Mouse (Mus musculus) midbrain, postnatal 0 days (tissue): ENCODE data around the gene Tnpo2. TPM values are rescaled to one million over a fixed set of nuclear protein-coding genes. Genes with fewer than 3 reads are reported as not detected.
A peak's percentile ranks its signal among the peaks of the same experiment; 100 is the strongest.
"Not testable (repeated sequence)": the region's sequence is repeated elsewhere in the genome, so short reads cannot be mapped to it uniquely, and the experiment has no call there.

Experiments
- ATAC-seq: fragments of 200-750 bp; cut with Nextera tagmentation; 2 replicates; pipeline ENCODE4 v1.8.0; 2017; ENCODE audit warnings: moderate number of reproducible peaks, mild to moderate bottlenecking, moderate TSS enrichment, moderate library complexity; ENCODE audit not compliant: low FRiP score
- DNase-seq: peaks from one replicate; pipeline ENCODE4 v3.0.0-alpha.2; 2015; ENCODE audit warnings: low spot score
- H3K27ac ChIP-seq: fragments of 300-500 bp; sonication (generic); 2 replicates; pipeline ENCODE4 v1.5.1; 2014; ENCODE audit warnings: low read depth, mild to moderate bottlenecking, low read length, mixed read lengths
- H3K27me3 ChIP-seq: fragments of 300-500 bp; sonication (generic); 2 replicates; pipeline ENCODE4 v1.6.1; 2014; ENCODE audit warnings: low read length, control low read depth, mixed read lengths; ENCODE audit not compliant: insufficient read depth
- H3K36me3 ChIP-seq: fragments of 300-500 bp; sonication (generic); 2 replicates; pipeline ENCODE4 v1.6.1; 2014; ENCODE audit warnings: low read length, control low read depth, mixed read lengths; ENCODE audit not compliant: insufficient read depth
- H3K4me1 ChIP-seq: fragments of 300-500 bp; sonication (generic); 2 replicates; pipeline ENCODE4 v1.6.1; 2014; ENCODE audit warnings: mild to moderate bottlenecking, control low read depth, antibody characterized with exemption, low read length, mixed read lengths; ENCODE audit not compliant: insufficient read depth
- H3K4me2 ChIP-seq: fragments of 300-500 bp; sonication (generic); 2 replicates; pipeline ENCODE4 v1.6.1; 2014; ENCODE audit warnings: low read depth, mild to moderate bottlenecking, low read length, mixed read lengths; ENCODE audit not compliant: poor library complexity, severe bottlenecking
- H3K4me3 ChIP-seq: fragments of 300-500 bp; sonication (generic); 2 replicates; pipeline ENCODE4 v1.5.1; 2014; ENCODE audit warnings: low read depth, mild to moderate bottlenecking, low read length, moderate library complexity
- H3K9ac ChIP-seq: fragments of 300-500 bp; sonication (generic); replicated peaks from 2 replicates; pipeline ENCODE4 v1.6.1; 2014; ENCODE audit warnings: mild to moderate bottlenecking, low read length, moderate library complexity, mixed read lengths; ENCODE audit not compliant: poor library complexity, severe bottlenecking
- H3K9me3 ChIP-seq: fragments of 300-500 bp; sonication (generic); 2 replicates; pipeline ENCODE4 v1.6.1; 2016; ENCODE audit warnings: low read length, control low read depth
- CTCF ChIP-seq: IDR thresholded peaks from 2 replicates; pipeline ENCODE4 v1.5.1; 2016; ENCODE audit warnings: antibody characterized with exemption, mild to moderate bottlenecking
- WGBS: fragments of 180-500 bp; shearing (Covaris S2); extraction: QIAGEN DNeasy Blood & Tissue Kit; methylation state at CpG from one replicate; pipeline ENCODE4 v1.1.7; 2014; 5-methylcytosine and 5-hydroxymethylcytosine counted together
- polyA plus RNA-seq: library from polyadenylated mRNA; unstranded; fragments of >200 nt; fragmentation: Nextera tagmentation; extraction: Ambion mirVana; gene quantifications from 2 replicates; pipeline ENCODE4 v1.2.1, GENCODE M21; 2015
- total RNA-seq: library from RNA; depleted of rRNA; stranded (reverse); fragments of >200 nt; gene quantifications from 2 replicates; pipeline ENCODE4 v1.2.3, GENCODE M21; 2014

Tnpo2 gene
- total and polyA plus RNA-seq, 2 experiments from 2014 or later: 53.5 to 174 TPM

DNA sequence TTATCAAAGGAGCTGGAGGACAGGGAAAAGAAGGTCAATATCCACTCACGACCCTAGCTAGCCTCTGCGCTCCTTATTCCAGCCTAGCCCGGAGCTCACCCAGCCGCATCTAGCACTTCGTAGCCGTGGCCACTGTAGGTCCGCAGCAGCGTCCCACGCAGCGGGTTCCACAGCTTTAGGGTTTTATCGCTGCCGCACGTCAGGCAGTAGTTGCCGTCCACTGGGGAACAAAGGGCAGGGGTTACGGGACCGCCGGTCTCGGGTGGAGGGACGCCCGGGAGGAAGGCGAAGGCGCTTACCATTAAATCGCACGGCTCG lies 43.5 kb downstream of the Tnpo2 start:
- 0 out of 2 replicates have a peak, but pooled peaks cover 5% of the 10 kb centered on the region for H3K4me1 ChIP-seq
- ATAC-seq (no peak), DNase-seq (no peak)
- WGBS: under 1% methylated on average over 24 of the region's 25 CpGs
- peak overlapping the region; percentile 72 for H3K27ac ChIP-seq
- H3K4me3 ChIP-seq: peak overlapping the region; percentile 82
- no peaks in the 10 kb centered on the region for H3K27me3 ChIP-seq
- peak overlapping the region; percentile 94 for H3K4me2 ChIP-seq
- TF ChIP-seq CTCF: no peak
- H3K9ac ChIP-seq: peak overlapping the region; percentile 82
- peaks cover 20% of the 10 kb centered on the region for H3K36me3 ChIP-seq
- no peaks in the 10 kb centered on the region for H3K9me3 ChIP-seq

DNA sequence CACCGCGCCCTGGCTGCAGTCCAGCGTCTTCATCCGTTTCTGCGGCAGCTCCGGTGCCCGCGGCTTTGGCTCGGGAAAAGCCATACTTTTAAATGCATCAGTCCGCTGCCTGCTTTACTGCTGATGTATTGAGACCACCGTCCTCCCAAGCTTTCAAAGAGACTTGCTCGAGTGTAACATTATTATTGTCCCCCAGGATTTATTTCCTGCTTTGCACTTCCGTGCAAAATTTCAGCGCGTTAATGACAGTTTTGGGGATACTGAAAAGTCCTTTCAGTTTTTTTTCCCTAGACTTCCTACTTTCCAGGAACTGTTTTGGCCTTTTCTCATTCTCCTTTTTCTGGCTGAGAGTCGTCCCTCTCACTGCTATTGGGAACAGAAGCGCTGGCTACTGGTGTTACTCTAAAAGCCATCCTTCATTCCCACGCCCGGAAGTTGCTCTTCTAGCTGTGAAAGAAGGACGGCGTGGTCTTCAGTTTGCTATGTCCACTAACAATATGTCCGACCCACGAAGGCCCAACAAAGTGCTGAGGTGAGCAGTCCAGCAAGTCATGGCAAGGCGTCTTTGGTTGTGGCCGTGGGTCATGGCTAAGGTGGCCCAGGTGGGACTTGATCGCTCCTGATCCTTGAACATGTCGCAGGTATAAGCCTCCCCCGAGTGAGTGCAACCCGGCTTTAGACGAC lies 44.0 kb downstream of the Tnpo2 start, which contains the start of gene Wdr83os:
Wdr83os (plus strand) TSS at position 209 of the 684 bp plus-strand sequence.
- under 1% methylated on average over 30 of the region's 30 CpGs for WGBS
- Histone ChIP-seq H3K27ac (peak within 1 kb of the TSS; percentile 72), H3K4me1 (0 out of 2 replicates have a peak, but pooled peaks cover 5% of the 10 kb centered on the region), H3K36me3 (peaks cover 16% of the 10 kb centered on the region), H3K4me2 (peak within 1 kb of the TSS; percentile 94), H3K9ac (peak within 1 kb of the TSS; percentile 82), H3K4me3 (peak within 1 kb of the TSS; percentile 82), H3K27me3 (no peaks in the 10 kb centered on the region), H3K9me3 (no peaks in the 10 kb centered on the region)
- ATAC-seq: no peak
- DNase-seq: peak; percentile 80
- TF ChIP-seq CTCF: no peak

DNA sequence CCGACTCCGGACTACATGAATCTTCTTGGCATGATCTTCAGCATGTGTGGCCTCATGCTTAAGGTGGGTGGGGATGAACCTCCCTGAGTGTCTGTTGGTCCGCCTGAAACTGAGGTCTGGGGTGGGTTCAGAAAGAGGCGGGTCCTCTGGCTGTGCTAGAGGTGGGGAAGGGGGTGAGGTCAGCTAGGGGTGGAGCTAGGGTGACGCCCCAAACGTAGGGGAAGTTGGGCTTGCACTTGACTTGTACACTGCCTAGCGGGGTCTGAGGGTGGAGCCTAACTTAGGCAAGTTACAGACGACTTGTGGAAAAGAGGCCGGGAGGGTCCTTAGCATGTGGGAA lies 44.5 kb downstream of the Tnpo2 start, which contains the start of gene Wdr83:
Wdr83 (minus strand) TSS at position 91 of the 340 bp plus-strand sequence.
- TF ChIP-seq CTCF: no peak
- Histone ChIP-seq H3K4me1 (0 out of 2 replicates have a peak, but pooled peaks cover 5% of the 10 kb centered on the region), H3K4me3 (peak within 1 kb of the TSS; percentile 82), H3K9ac (peak within 1 kb of the TSS; percentile 82), H3K27ac (peak within 1 kb of the TSS; percentile 72), H3K9me3 (no peaks in the 10 kb centered on the region), H3K4me2 (peak within 1 kb of the TSS; percentile 94), H3K36me3 (peaks cover 11% of the 10 kb centered on the region), H3K27me3 (no peaks in the 10 kb centered on the region)
- DNase-seq: peak; percentile 14
- 1% methylated on average over 9 of the region's 9 CpGs for WGBS
- ATAC-seq: no peak

DNA sequence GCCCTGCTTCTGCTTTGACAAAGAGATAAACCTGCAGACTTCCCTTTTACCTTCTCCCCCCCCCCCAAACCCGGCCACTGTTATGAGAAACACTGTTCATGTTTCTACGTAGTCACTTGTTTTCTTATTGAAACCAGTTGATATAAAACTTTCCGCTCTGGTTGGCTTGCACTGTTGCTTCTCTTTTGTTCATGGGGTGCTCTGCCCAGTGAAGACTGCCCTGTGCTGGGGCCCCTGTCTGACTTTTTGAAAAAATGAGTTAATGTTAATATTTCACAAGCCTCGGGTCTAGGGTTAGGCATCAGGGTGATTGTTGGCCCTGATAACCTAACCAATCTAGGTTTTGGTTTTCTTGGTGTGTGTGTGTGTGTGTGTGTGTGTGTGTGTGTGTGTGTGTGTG lies 45.5 kb downstream of the Tnpo2 start:
- ATAC-seq, DNase-seq, H3K4me1 ChIP-seq, H3K27me3 ChIP-seq, H3K9ac ChIP-seq, H3K4me3 ChIP-seq, H3K27ac ChIP-seq, H3K9me3 ChIP-seq, H3K4me2 ChIP-seq, H3K36me3 ChIP-seq: not testable (repeated sequence)
- WGBS: 93% methylated on average over 4 of the region's 4 CpGs

DNA sequence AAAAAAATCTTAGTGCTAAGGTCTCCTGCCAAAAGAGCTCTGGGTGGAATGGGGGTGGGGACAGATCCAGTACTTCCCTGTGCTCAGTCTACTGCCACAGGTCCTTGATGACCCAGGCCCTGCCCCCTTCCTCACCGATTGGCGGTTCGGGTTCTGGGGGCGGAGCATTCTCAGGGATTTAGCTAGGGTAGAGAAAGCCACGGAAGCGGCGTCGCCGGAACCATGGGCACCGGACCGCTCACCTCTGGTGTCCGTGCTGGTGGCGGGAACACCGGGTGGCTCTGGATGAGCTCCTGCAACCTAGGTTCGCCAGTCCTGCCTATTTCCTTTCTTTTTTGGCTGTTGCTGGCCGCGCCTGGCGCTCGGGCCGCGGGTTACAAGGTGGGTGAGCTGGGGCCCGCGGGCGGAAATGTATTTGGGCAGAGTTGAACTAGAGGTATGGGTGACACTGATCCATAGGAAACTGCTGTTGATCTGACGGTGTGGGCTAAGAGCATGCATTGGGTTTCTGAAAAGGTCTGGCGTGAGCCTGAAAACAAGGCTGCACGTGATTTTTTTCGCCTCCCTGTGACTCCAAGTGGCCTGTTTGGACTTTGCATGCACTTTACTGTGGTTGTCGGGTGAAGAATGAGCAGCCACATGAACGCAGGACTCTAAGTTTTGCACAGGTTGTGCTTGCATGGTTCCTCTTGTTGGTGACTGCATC lies 46.5 kb downstream of the Tnpo2 start, which contains the start of gene Man2b1:
Man2b1 (plus strand) TSS at position 163 of the 706 bp plus-strand sequence.
- DNase-seq (peak; percentile 87), ATAC-seq (peak; percentile 86)
- H3K36me3 ChIP-seq: peaks cover 3% of the 10 kb centered on the region; the same call in 1 of the 2 replicates
- H3K4me3 ChIP-seq: peak within 1 kb of the TSS; percentile 49
- no peaks in the 10 kb centered on the region for H3K27me3 ChIP-seq
- H3K9me3 ChIP-seq: no peaks in the 10 kb centered on the region
- peak within 1 kb of the TSS; percentile 60 for H3K9ac ChIP-seq
- WGBS: 2% methylated on average over 30 of the region's 30 CpGs
- H3K4me2 ChIP-seq: peak within 1 kb of the TSS; percentile 69
- H3K4me1 ChIP-seq: 0 out of 2 replicates have a peak, but pooled peaks cover 5% of the 10 kb centered on the region
- H3K27ac ChIP-seq: 0 out of 2 replicates have a peak within 1 kb of the TSS, but pooled peaks have one; percentile 12
- TF ChIP-seq CTCF: peak; percentile 60

DNA sequence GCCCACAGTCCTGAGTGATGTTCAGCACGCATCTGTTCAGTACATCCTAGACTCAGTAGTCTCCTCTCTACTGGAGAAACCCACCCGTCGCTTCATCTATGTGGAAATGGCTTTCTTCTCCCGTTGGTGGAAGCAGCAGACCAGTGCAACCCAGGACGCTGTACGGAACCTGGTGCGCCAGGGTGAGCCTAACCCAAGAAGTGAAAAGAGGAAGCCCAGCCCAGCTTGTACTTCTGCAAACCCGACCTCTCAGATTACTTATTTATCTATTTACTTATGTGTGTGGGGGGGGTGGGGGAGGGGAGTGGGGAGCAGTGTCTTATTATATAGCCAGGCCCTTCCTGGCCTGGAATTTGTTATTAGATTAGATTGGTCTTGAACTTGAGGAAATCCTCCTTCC lies 47.9 kb downstream of the Tnpo2 start:
- H3K27ac ChIP-seq: no peak overlapping the region
- H3K4me2 ChIP-seq: no peak overlapping the region
- no peaks in the 10 kb centered on the region for H3K27me3 ChIP-seq
- no peak for TF ChIP-seq CTCF
- no peak for ATAC-seq
- H3K9me3 ChIP-seq: no peaks in the 10 kb centered on the region
- WGBS: 93% methylated on average over 8 of the region's 8 CpGs
- H3K36me3 ChIP-seq: no peaks in the 10 kb centered on the region
- no peak overlapping the region for H3K4me3 ChIP-seq
- no peak overlapping the region for H3K9ac ChIP-seq
- 0 out of 2 replicates have a peak, but pooled peaks cover 3% of the 10 kb centered on the region for H3K4me1 ChIP-seq
- DNase-seq: no peak
